Mouse (Mus musculus): Measurements from ENCODE around the gene Pcdh8. TPM values are rescaled to one million over a fixed set of nuclear protein-coding genes. Genes with fewer than 3 reads are reported as not detected.

The Pcdh8 gene
- polyA plus RNA-seq, 1 experiment from 2014 or later, result 0.97 TPM

DNA sequence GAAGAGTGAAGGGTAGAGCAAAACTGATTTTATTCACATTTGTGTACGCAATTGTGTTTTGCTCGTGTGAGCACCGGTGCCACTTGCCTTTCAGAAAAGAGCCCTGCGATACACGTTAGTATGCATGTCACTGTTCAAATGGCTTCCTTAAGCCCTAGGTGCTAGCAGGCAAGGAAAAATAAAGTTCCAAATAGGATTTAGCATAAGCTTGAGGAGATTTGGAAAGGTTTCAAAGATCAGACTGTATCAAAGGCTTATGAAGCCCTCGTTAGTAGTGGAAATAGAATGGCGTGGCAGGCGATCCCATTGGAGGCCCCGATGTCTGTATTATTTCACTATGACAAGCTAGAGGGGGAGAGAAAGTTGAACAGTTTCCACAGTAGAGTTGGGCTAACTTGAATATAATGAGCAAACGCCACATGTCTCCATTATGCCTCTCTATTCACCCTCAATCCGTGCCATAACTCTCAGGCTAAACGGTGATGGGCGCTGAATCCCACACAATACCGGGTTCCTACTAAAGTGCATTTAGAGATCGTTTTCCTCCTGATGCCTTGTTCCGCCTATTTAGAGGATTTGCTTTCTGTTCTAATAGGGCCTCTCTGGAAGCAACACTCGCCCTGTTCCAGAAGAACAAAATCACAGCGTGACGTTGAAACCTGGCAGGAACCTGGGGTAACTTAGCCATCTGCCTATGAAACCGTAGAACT lies 845 bp upstream of the Pcdh8 start:
- DNase-seq (ENCODE audit: low spot score) (no peak), ATAC-seq (ENCODE audit: low FRiP score, low TSS enrichment) (no peak)
- whole genome bisulfite sequencing, result 4% methylated on average over 20 of the region's 20 CpGs
- no peaks in the 10 kb centered on the region for H3K9me3 ChIP-seq (ENCODE audit: control insufficient read depth, low read length)
- peak overlapping the region; percentile 59 for H3K4me2 ChIP-seq (replicated peaks; ENCODE audit: low read depth)
- H3K27ac ChIP-seq (replicated peaks), result no peak overlapping the region
- no peak overlapping the region for H3K9ac ChIP-seq (ENCODE audit: low read length)
- peak overlapping the region; percentile 33 for H3K4me3 ChIP-seq (ENCODE audit: low read depth, low read length)
- H3K27me3 ChIP-seq (ENCODE audit: control insufficient read depth, insufficient read depth, low read length), result peaks cover 24% of the 10 kb centered on the region; the same call in 1 of the 2 replicates
- H3K36me3 ChIP-seq (ENCODE audit: control insufficient read depth, insufficient read depth, low read length), result no peaks in the 10 kb centered on the region
- TF ChIP-seq CTCF (IDR thresholded peaks at IDR 0.05; ENCODE audit: low read depth), result no peak
- TF ChIP-seq EP300 (optimal IDR thresholded peaks at IDR 0.05), result no peak
- peaks cover 5% of the 10 kb centered on the region for H3K4me1 ChIP-seq (replicated peaks; ENCODE audit: control insufficient read depth, insufficient read depth)

DNA sequence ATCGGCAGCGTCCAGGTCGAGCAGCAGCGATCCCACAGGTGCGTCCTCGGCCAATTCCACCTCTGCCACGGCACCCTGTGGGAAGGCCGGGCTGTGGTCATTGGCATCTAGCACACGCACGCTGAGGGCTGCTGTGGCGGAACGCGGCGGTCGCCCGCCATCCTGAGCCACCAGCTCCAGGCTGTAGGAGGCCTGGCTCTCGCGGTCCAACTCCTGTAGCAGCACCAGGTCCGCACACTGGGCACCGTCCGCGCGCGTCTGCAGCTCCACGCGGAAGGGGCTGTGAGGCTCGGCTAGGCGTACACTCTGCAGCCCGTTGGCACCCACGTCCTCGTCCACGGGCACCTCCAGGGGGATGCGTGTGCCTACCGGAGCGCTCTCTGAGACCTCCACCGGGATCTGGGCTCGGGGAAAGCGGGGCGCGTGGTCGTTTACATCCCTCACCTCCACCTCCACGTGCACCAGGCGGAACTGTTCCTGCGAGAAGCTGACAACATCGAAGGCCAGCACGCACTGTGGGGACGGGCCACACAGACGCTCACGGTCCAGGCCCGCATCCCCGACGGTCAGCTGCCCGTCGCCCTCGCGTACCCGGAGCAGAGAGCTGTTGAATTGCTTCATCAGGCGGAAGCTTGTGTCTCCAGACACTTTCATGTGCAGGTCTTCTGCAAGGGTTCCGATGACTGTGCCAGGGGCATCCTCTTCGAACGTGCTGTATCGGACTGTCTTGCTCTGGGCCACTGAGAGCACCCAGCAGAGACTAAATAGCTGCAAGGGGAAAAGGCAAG lies 612 bp downstream of the Pcdh8 start:
- no peak; the same call in 1 of the 2 replicates for ATAC-seq (ENCODE audit: low FRiP score, low TSS enrichment)
- DNase-seq (ENCODE audit: low spot score), result no peak
- 4% methylated on average over 62 of the region's 62 CpGs for WGBS

DNA sequence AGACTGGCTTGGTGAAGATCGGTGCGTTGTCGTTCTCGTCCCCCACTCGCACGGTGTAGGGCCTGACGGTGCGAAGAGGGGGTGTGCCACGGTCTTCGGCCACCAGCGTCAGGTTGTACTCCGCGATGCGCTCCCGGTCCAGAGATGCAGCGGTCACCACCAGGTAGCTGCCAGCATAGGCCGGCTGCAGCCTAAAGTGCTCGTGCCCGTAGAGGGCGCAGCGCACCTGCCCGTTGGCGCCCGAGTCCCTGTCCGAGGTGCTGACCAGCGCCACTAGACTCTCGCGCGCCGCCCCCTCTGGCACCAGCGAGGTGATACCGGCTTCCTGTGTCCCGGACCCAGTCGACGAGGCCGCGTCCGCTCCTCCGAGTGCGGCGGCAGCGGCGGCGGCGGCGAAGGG lies 1.5 kb downstream of the Pcdh8 start:
- ATAC-seq (ENCODE audit: low FRiP score, low TSS enrichment) (peak; percentile 83), DNase-seq (ENCODE audit: low spot score) (peak; percentile 90)
- peak overlapping the region; percentile 33 for H3K4me3 ChIP-seq (ENCODE audit: low read depth, low read length)
- no peaks in the 10 kb centered on the region for H3K9me3 ChIP-seq (ENCODE audit: control insufficient read depth, low read length)
- no peak overlapping the region for H3K27ac ChIP-seq (replicated peaks)
- H3K4me2 ChIP-seq (replicated peaks; ENCODE audit: low read depth), result peak overlapping the region; percentile 59
- peak; percentile 96 for TF ChIP-seq CTCF (IDR thresholded peaks at IDR 0.05; ENCODE audit: low read depth)
- no peak for TF ChIP-seq EP300 (optimal IDR thresholded peaks at IDR 0.05)
- H3K27me3 ChIP-seq (ENCODE audit: control insufficient read depth, insufficient read depth, low read length), result peaks cover 24% of the 10 kb centered on the region; the same call in 1 of the 2 replicates
- WGBS, result 1% methylated on average over 46 of the region's 46 CpGs
- no peak overlapping the region for H3K9ac ChIP-seq (ENCODE audit: low read length)
- no peaks in the 10 kb centered on the region for H3K36me3 ChIP-seq (ENCODE audit: control insufficient read depth, insufficient read depth, low read length)
- peaks cover 5% of the 10 kb centered on the region for H3K4me1 ChIP-seq (replicated peaks; ENCODE audit: control insufficient read depth, insufficient read depth)

More for the DNA sequence above, 612 bp downstream of the Pcdh8 start:
- no peaks in the 10 kb centered on the region for H3K36me3 ChIP-seq (ENCODE audit: control insufficient read depth, insufficient read depth, low read length)
- no peak overlapping the region for H3K9ac ChIP-seq (ENCODE audit: low read length)
- H3K27ac ChIP-seq (replicated peaks), result no peak overlapping the region
- no peaks in the 10 kb centered on the region for H3K9me3 ChIP-seq (ENCODE audit: control insufficient read depth, low read length)
- peak overlapping the region; percentile 33 for H3K4me3 ChIP-seq (ENCODE audit: low read depth, low read length)
- H3K27me3 ChIP-seq (ENCODE audit: control insufficient read depth, insufficient read depth, low read length), result peaks cover 24% of the 10 kb centered on the region; the same call in 1 of the 2 replicates
- H3K4me2 ChIP-seq (replicated peaks; ENCODE audit: low read depth), result peak overlapping the region; percentile 59
- TF ChIP-seq EP300 (optimal IDR thresholded peaks at IDR 0.05), result no peak
- no peak for TF ChIP-seq CTCF (IDR thresholded peaks at IDR 0.05; ENCODE audit: low read depth)
- H3K4me1 ChIP-seq (replicated peaks; ENCODE audit: control insufficient read depth, insufficient read depth), result peaks cover 5% of the 10 kb centered on the region

DNA sequence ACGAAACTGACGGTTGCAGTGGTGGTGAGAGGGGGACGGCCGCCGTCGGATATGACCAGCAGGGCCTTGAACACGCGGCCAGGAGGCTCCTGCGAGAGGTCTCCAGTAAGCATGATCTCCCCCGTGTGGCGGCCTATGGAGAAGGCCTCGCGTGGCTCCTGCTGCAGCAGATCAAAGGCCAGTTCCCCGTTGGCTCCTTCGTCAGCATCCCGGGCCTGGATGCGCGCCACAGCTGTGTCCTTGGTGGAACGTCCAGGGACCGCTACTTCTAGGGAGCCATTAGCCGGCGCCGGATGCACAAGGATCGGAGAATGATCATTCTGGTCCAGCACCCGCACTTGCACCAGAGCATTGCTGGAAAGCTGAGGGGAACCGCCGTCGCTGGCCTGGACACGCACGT lies 2.1 kb downstream of the Pcdh8 start:
- TF ChIP-seq CTCF (IDR thresholded peaks at IDR 0.05; ENCODE audit: low read depth) (peak; percentile 18), EP300 (optimal IDR thresholded peaks at IDR 0.05) (no peak)
- H3K27ac ChIP-seq (replicated peaks), result no peak overlapping the region
- ATAC-seq (ENCODE audit: low FRiP score, low TSS enrichment) (no peak), DNase-seq (ENCODE audit: low spot score) (peak; percentile 19)
- no peak overlapping the region for H3K9ac ChIP-seq (ENCODE audit: low read length)
- peaks cover 24% of the 10 kb centered on the region; the same call in 1 of the 2 replicates for H3K27me3 ChIP-seq (ENCODE audit: control insufficient read depth, insufficient read depth, low read length)
- 11% methylated on average over 30 of the region's 30 CpGs for WGBS
- H3K4me2 ChIP-seq (replicated peaks; ENCODE audit: low read depth), result peak overlapping the region; percentile 59
- H3K36me3 ChIP-seq (ENCODE audit: control insufficient read depth, insufficient read depth, low read length), result no peaks in the 10 kb centered on the region
- H3K4me3 ChIP-seq (ENCODE audit: low read depth, low read length), result peak overlapping the region; percentile 18
- H3K9me3 ChIP-seq (ENCODE audit: control insufficient read depth, low read length), result no peaks in the 10 kb centered on the region
- peaks cover 5% of the 10 kb centered on the region for H3K4me1 ChIP-seq (replicated peaks; ENCODE audit: control insufficient read depth, insufficient read depth)

DNA sequence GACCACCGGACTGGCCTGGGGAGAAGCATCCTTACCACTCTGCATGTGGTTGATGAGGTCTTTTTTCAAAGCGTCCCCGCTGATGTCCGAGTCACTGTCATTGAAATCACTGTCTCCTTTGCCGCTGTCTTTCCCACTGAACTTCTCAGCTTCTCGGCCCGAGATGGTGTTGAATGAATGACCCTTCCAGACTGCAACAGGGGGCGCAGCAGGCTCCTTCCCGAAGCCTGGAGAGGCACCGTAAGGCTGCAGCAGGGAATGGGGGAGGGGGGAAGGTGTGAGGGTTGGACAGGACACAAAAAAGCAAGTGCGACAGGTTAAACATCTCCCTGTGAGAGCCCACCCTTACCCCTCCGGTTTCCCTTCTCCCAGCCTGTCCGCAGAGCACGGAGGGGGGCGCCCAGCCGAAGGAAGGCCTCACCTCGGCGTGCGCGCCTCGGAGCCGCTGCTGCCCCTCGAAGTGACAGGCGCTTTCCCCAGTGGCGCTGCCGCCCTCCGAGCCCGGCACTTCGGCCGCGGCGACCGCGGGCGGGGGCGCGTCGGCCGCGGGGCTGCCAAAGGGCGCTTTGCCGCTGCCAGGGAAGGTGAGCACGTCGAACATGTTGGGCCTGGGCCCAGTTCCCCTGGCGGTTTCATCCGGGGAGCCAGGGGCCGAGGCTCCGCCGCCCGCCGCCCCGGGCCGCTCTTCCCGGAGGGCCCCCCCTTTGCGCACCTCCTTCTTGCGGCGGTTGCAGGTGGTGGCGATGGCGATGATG lies 2.9 kb downstream of the Pcdh8 start:
- no peak for TF ChIP-seq EP300 (optimal IDR thresholded peaks at IDR 0.05)
- TF ChIP-seq CTCF (IDR thresholded peaks at IDR 0.05; ENCODE audit: low read depth), result no peak
- no peak overlapping the region for H3K9ac ChIP-seq (ENCODE audit: low read length)
- H3K9me3 ChIP-seq (ENCODE audit: control insufficient read depth, low read length), result no peaks in the 10 kb centered on the region
- DNase-seq (ENCODE audit: low spot score), result no peak
- H3K27me3 ChIP-seq (ENCODE audit: control insufficient read depth, insufficient read depth, low read length), result peaks cover 24% of the 10 kb centered on the region; the same call in 1 of the 2 replicates
- H3K36me3 ChIP-seq (ENCODE audit: control insufficient read depth, insufficient read depth, low read length), result no peaks in the 10 kb centered on the region
- no peak for ATAC-seq (ENCODE audit: low FRiP score, low TSS enrichment)
- peak overlapping the region; percentile 39 for H3K4me2 ChIP-seq (replicated peaks; ENCODE audit: low read depth)
- peak overlapping the region; percentile 18 for H3K4me3 ChIP-seq (ENCODE audit: low read depth, low read length)
- H3K27ac ChIP-seq (replicated peaks), result no peak overlapping the region
- peaks cover 5% of the 10 kb centered on the region for H3K4me1 ChIP-seq (replicated peaks; ENCODE audit: control insufficient read depth, insufficient read depth)
- 3% methylated on average over 42 of the region's 59 CpGs for WGBS

Data from stomach, postnatal 0 days (tissue).